Mouse (Mus musculus) natural killer cell, adult 2 months (primary cell): Measurements from ENCODE around the gene Aim2.

Source experiments
- DNase-seq, 2 experiments: peaks; one replicate each; pipeline ENCODE4 v3.0.0; 2022; ENCODE audit warnings: low spot score in 2 of 2

The Aim2 gene

GRCm38 (mm10) chr1:173345112-173345511 lies 5.6 kb upstream of the Aim2 start:
- DNase-seq = no peak

DNA sequence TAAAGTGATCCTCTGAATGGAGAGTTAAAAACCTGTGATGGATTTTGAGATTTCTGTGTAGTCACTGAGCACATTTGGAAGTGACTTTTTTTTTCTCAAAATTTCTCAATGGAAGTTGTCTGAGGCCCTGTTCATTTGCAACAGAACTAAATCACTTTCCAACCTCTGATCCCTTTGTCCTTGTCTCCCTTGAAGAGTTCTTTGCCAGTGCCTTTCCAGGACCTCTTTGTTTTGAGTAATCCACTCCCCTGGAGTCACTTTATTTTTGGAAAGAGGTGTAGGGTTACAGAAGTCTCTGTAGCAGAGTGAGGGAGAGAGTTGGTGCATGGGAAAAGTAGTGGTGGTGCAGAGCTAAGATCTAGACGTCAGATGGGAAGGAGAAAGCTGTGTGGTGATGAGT lies 2.2 kb upstream of the Aim2 start:
- no peak for DNase-seq

DNA sequence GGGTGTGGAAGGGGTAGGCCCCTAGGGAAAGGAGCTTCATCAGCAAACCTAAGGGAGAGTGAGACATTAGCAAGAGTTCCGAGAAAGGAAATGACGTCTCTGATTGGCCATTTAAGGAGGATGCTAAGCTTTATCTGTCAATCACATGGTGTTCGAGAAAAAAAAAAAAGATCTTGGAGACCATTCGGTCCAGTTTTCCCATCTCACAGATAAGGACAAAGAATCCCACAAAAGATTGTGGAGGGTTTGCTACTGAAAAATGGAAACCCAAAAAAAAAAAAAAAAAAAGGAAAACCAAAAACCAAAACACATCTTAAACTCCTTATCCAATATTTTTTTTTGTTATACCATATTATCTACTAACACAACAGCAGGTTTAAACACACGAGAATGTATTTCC lies 1.5 kb upstream of the Aim2 start:
- no peak for DNase-seq

DNA sequence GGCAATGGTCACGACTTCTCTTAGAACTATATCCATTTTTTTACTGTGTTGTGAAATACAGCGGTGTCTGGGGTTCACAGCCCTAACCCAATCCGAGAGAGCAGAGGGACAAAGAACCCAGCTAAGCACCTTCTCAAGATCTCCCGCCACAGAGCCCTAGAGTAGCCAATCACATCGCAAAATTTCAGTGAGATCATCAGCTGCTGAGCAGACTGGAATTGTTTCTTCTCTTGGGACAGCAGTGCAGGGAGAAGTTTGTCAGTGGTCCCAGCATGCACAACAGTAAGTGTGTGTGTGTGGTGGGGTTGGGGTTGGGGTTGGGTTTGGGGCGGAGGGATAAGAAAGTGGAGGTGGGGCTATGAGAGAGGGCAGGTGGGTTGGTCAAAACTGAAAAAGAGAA lies 733 bp upstream of the Aim2 start:
- DNase-seq = peak; percentile 37 to 48

GRCm38 (mm10) chr1:173355107-173355846 lies 4.6 kb downstream of the Aim2 start:
- no peak for DNase-seq

DNA sequence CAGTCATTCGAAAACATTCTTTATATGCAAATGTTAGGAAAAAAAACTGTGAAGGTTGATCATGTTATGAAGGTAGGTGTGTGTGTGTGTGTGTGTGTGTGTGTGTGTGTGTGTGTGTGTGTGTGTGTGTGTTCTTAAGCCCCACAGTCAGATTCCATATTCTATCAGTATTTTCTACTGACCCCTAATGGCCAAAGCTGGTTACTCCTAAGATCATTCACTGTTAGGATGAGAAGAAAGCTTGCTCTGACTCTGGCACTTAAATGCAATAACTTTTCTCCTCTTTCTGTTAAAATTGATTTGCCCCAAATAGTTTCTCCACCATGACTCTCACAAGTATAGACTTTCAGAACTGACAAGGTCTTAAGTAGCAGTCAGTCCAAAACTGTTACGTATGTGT lies 6.0 kb downstream of the Aim2 start:
- no peak for DNase-seq

- no peak for DNase-seq
Observed at GRCm38 (mm10) chr1:173357799-173358198, 7.1 kb downstream of the Aim2 start.

DNA sequence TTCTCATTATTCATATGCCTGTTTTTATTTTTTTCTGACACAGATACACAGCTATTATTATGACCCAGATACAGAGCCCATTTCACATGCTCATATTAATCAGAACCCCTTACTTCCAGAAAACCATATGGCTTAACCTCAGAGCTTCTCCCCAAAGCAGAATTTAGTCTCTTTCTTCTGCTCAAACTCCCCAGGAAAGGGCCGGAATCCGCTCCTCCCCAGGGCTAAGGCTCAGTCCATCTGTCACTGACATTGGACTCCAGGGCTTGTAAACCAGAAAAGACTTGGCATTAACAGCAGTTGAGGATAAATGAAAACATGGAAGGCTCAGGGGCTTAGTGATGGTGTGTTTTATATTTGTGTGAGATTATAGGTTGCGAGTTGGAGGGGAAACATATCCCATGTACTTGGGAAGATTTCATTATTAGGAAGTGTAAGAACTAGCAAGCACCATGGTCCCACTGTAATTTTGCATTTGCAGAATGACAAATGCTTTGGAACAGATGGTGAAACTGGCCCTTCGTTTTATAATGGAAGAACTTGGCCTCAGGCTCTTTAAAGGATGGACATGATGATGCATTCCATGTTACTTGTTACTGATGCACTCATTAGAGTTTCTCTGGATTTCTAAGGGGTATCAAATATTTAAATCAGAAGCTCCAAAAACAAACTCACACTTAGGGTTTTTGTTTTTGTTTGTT lies 9.1 kb downstream of the Aim2 start:
- no peak for DNase-seq

- DNase-seq = peak in 1 of 2 experiments; percentile 15
Observed at GRCm38 (mm10) chr1:173361651-173362050, 11.0 kb downstream of the Aim2 start.

DNA sequence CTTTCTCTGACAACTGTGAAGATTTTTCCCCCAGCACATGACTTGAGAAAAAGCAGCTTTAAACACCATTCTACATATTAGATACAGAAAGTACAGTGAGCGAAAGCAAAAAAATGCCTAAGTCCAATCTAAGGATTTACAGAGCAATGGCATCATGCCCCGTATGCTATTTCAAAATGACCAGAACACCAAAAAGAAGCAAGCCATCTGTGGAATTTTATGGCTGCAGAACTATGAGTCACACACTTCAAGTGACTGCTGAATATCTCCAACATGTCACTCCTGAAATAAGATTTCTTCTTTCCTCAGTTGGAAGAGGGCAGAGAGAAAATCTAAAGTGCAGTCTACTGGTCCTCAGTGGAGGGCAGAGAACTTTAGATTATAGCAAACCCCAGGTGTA lies 12.8 kb downstream of the Aim2 start:
- no peak for DNase-seq

DNA sequence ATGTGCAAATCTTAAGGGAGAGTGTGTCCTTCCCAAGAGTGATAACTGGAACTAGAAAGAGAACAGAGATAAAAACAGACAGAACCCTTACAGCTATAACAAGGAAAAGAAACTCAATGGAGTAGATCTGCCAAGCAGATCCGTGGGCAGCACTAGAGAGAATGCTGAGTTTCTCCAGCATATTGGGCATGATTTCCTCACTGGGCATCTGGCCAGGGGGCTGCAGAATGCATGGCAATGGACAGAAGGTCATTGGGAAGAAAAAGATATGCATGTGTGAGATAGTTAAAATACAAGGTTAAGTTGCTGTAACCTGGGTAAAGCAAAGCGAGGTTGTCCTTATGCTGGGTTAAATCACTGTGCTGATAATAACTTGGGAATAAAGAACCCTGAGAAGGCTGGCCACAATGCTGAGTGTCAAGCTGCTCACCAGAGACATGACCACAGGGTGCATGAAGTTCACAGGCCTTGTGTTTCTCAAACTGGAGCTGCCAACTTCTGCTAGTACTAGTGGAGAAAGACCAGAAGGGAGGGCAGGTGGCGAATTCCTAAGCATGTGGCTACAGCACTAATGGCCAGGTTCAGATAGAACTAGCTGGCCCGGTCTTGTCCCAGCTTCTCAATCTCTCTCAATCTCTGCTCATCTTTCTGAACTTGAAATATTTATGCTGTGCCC lies 13.6 kb downstream of the Aim2 start:
- DNase-seq = no peak

GRCm38 (mm10) chr1:173365970-173366409 lies 15.3 kb downstream of the Aim2 start:
- DNase-seq = no peak

DNA sequence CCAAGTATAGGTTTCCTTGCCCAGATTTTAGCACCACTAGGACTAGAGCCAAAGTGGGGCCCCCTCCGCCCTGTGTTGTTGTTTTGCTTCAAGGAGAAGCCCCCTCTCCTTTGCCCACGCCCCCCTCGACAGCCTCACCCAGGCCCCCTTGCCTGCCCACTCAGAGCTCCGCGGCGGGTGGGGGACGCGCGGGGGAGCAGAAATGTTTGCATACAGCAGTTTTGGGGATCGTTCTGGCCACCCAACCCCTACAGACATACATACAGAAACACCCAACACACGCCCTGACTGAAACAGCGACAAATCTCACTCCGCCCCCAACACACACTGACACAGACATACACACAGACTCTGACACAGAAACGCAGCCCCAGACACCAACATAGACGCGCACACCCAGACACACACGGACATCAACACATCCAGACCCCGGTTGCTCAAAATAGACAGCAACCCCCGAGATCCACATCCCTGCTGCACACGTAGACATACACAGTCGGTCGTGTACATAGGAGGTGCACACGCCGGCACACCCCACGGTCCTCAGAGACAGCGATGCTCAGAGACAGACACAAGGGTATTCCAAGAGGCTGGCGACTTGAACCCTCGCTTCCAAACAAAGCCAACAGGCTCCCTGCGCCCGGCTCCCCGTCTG lies 16.1 kb downstream of the Aim2 start:
- no peak for DNase-seq

DNA sequence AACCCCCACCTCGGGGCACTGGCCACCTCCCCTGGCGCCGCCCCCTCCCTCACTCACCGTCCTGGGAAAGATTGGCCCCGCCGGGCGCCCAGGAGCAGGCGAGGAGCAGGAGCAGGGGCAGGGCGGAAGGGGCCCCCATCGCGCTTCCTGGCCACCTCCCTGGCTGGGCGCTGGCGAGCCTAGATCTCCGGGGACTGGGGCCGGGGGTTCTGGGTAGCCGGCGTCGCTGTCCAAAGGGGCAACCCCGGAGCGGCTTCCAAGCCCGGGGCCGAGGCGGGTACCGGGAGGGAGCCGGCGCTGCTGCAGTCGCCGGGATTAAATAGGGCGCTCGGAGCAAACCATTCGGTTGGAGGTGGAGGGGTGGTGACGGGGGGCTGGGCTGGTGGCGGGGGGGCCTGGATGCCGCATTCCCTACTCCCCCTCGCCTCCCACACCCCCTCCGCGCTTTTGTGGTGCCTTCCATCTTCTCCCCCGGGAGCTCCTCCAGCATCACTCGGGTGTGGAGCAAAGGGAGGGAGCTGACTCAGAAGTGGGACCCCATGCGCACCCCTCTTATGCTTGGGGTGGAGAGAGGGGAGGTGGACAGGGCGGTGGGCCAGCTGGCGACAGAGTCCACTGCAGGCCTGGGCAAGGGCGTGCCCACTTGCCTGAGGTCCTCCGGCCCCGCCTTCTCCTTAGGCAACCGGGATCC lies 16.8 kb downstream of the Aim2 start, which contains the start of gene Cadm3:
TSS of gene Cadm3 (minus strand) at position 340 of the 691 bp plus-strand sequence.
- no peak for DNase-seq

DNA sequence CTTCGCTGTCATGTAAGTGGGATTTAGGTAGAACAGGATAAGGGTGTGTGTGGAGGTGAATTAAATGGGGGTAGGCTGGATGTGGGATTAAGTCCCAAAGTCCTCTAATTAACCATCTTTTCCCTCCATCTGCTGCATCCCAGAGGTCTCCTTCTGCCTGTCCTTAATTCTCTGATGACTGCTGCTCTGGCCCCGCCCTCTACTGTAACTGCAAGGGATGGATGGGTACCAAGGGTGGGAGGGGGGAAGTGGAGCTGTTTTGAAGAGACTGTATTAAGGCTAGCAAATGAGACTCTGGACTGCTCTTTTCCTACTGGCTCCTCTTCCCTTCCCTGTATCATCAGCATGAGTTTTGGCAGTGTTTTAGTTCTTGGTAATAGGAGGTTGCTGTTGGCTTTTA lies 18.9 kb downstream of the Aim2 start:
- DNase-seq = no peak

- no peak for DNase-seq
Observed at GRCm38 (mm10) chr1:173370456-173370855, 19.8 kb downstream of the Aim2 start.

GRCm38 (mm10) chr1:173371586-173371985 lies 20.9 kb downstream of the Aim2 start:
- no peak for DNase-seq

- no peak for DNase-seq
Observed at GRCm38 (mm10) chr1:173374020-173374419, 23.3 kb downstream of the Aim2 start.

- DNase-seq = peak in 1 of 2 experiments; percentile 19
Observed at GRCm38 (mm10) chr1:173377380-173378112, 26.9 kb downstream of the Aim2 start.

- DNase-seq = no peak
Observed at GRCm38 (mm10) chr1:173381436-173381835, 30.8 kb downstream of the Aim2 start.

DNA sequence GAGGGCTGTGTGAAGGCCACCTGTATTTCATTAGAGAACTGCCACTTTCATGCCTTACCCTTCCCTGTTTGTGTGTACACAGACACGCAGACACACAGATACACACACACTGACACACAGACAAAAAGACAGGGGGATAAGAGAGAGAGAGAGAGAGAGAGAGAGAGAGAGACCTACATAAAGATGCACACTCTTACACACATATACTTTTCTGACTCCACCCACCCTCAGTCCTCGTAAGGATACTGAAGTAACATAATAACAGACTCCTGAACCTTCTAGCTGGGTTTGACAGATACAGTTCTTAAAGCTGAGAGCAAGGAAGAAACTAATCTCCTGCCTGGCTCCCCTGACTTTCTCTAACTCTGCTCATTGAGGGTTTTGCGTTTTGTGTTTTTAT lies 38.8 kb downstream of the Aim2 start:
- DNase-seq = no peak
